Mouse (Mus musculus) limb, embryonic 11.5 days (tissue): Measurements from ENCODE around the gene Ccl7. TPM values are rescaled to one million over a fixed set of nuclear protein-coding genes. Genes with fewer than 3 reads are reported as not detected.

Source experiments
- ATAC-seq: fragments of 200-750 bp; cut with Nextera tagmentation; 2 replicates; pipeline ENCODE4 v1.8.0; 2017; ENCODE audit warnings: low read depth; ENCODE audit not compliant: insufficient number of reproducible peaks, low FRiP score, low TSS enrichment
- DNase-seq: peaks from one replicate; pipeline ENCODE4 v3.0.0-alpha.2; 2015; ENCODE audit warnings: low spot score
- H3K27ac ChIP-seq: fragments of 300-500 bp; sonication (generic); replicated peaks from 2 replicates; pipeline ENCODE4 v1.5.1; 2014; ENCODE audit warnings: low read depth, mild to moderate bottlenecking, low read length
- H3K27me3 ChIP-seq: fragments of 300-500 bp; sonication (generic); 2 replicates; pipeline ENCODE4 v1.6.1; 2014; ENCODE audit warnings: mild to moderate bottlenecking, low read length, mixed read lengths; ENCODE audit not compliant: control insufficient read depth, insufficient read depth
- H3K36me3 ChIP-seq: fragments of 300-500 bp; sonication (generic); 2 replicates; pipeline ENCODE4 v1.6.1; 2014; ENCODE audit warnings: mild to moderate bottlenecking, low read length, moderate library complexity, mixed read lengths; ENCODE audit not compliant: control insufficient read depth, insufficient read depth
- H3K4me1 ChIP-seq: fragments of 300-500 bp; sonication (generic); 2 replicates; pipeline ENCODE4 v1.6.1; 2014; ENCODE audit warnings: low read length, mixed read lengths; ENCODE audit not compliant: control insufficient read depth, insufficient read depth
- H3K4me2 ChIP-seq: fragments of 300-500 bp; sonication (generic); 2 replicates; pipeline ENCODE4 v1.6.1; 2014; ENCODE audit warnings: low read depth, mild to moderate bottlenecking, moderate library complexity; ENCODE audit not compliant: severe bottlenecking
- H3K4me3 ChIP-seq: fragments of 300-500 bp; sonication (generic); 2 replicates; pipeline ENCODE4 v1.5.1; 2014; ENCODE audit warnings: low read depth, low read length
- H3K9ac ChIP-seq: fragments of 300-500 bp; sonication (generic); 2 replicates; pipeline ENCODE4 v1.6.1; 2014; ENCODE audit warnings: mild to moderate bottlenecking, low read length
- H3K9me3 ChIP-seq: fragments of 300-500 bp; sonication (generic); 2 replicates; pipeline ENCODE4 v1.6.1; 2016; ENCODE audit warnings: low read length; ENCODE audit not compliant: control insufficient read depth
- WGBS: fragments of 180-500 bp; shearing (Covaris S2); extraction: QIAGEN DNeasy Blood & Tissue Kit; methylation state at CpG from one replicate; pipeline ENCODE4 v1.1.7; 2014; 5-methylcytosine and 5-hydroxymethylcytosine counted together
- polyA plus RNA-seq: library from polyadenylated mRNA; unstranded; fragments of >200 nt; fragmentation: Nextera tagmentation; extraction: Ambion mirVana; gene quantifications from 2 replicates; pipeline ENCODE4 v1.2.1, GENCODE M21; 2014

The Ccl7 gene
- polyA plus RNA-seq, 1 experiment from 2014 or later, result not detected

DNA sequence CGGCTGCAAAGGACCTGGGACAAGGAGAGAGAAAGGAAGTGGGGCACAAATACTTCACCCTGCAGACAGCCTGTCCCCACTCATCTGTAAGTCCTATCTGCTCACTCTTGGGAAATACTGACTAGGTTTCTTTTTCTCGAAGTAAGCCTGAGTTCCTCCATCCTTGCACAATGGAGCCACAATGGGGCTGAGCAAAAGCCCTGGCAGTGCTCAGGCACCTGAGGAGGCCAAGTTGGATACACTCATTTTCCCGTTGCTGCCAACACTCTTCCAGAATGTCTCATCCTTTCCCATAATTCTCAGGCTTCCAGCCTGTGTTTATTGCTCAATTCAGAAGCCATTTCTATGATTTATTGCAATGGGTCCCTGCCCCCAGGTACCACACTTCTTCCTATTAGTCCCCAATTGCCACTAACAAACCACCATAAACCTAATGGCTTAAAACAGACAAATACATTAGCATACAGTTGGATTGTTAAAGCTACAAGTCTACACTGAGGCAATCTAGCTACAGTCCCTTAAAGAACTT, 6.3 kb upstream of the Ccl7 start:
- DNase-seq, result no peak
- WGBS, result 71% methylated on average over 3 of the region's 3 CpGs

DNA sequence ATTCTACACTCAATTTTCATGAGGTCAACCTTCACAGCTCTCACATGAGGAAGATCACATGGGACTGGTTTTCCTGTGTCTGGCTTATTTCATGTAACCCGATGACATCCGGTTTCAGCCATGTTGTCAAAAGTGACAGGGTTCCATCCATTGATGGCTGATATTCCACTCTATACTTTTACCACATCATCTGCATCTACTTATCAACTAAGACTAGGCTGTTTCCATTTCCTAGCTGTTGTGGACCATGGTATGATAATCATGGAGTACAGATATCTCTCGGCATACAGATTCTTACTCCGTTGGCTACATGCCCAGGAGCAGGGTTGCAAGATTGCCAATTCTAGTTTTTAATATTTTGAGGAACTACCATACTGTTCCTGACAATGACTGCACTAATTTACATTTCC, 3.8 kb upstream of the Ccl7 start:
- H3K4me1 ChIP-seq, result no peaks in the 10 kb centered on the region
- no peak overlapping the region for H3K4me3 ChIP-seq
- 96% methylated on average over 4 of the region's 4 CpGs for WGBS
- no peak overlapping the region for H3K9ac ChIP-seq
- no peak overlapping the region for H3K27ac ChIP-seq
- ATAC-seq (no peak), DNase-seq (no peak)
- H3K9me3 ChIP-seq, result no peaks in the 10 kb centered on the region
- H3K27me3 ChIP-seq, result no peaks in the 10 kb centered on the region
- no peak overlapping the region for H3K4me2 ChIP-seq
- no peaks in the 10 kb centered on the region for H3K36me3 ChIP-seq

More for the DNA sequence above, 6.3 kb upstream of the Ccl7 start:
- Histone ChIP-seq H3K9ac (no peak overlapping the region), H3K27ac (no peak overlapping the region), H3K4me3 (no peak overlapping the region), H3K4me2 (no peak overlapping the region), H3K4me1 (no peaks in the 10 kb centered on the region), H3K27me3 (no peaks in the 10 kb centered on the region), H3K36me3 (no peaks in the 10 kb centered on the region), H3K9me3 (no peaks in the 10 kb centered on the region)
- no peak for ATAC-seq

DNA sequence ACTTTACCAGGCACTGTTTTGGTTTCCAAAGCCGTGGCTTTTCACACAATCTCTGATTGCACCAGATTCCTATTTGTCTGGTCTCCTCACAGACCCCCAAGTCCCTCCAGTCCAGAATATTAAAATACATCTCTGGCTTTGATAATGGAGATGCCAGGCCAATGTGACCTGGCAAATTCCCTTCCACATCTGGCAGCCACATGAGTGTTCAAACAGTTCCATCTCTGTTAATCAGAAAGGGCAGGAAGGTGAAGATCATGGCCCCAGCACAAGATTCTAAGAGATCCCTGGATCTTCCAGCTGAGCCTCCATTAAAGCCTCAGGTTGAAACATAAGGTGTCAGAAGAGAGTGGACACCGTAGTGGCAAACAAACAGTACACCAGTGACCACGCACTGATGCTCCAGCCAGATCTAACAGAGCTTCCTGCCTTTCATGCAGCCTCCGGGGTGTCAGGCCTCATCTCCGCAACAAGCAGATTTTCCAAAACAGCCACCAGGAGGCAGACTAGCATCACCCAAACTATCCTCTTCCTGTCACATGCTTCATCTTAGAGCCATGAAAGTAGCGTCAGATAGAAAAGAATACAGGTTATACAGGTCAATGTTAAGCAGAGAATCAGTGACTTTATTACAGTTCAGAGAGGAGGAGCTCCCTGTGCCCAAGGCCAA, 2.4 kb downstream of the Ccl7 start:
- Histone ChIP-seq H3K27ac (no peak overlapping the region), H3K4me2 (no peak overlapping the region), H3K36me3 (no peaks in the 10 kb centered on the region), H3K9ac (no peak overlapping the region), H3K4me3 (no peak overlapping the region), H3K27me3 (no peaks in the 10 kb centered on the region), H3K4me1 (no peaks in the 10 kb centered on the region), H3K9me3 (no peaks in the 10 kb centered on the region)
- 17% methylated on average over 6 of the region's 6 CpGs for WGBS
- ATAC-seq, result no peak
- DNase-seq, result peak; percentile 66

DNA sequence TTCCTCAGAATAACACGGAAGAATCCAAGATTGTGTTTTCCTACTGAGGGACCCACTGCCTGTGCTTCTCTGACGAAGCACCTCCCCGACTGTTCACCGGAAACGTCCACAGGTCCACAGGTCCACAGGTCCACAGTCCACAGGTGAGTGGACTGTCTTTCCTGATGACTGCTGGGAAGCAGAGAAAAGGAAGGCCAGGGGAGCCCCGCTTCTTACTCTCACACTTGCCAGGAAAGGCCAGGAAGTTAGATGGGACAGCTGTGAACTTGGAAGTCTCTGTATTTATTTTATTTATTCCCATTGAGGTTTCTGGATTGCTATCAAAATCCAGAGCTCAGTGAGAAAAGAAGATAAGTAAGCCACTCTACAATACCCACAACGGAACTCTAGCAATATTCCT, 8.3 kb downstream of the Ccl7 start:
- Histone ChIP-seq H3K9me3 (no peaks in the 10 kb centered on the region), H3K9ac (no peak overlapping the region), H3K4me3 (no peak overlapping the region), H3K27ac (no peak overlapping the region), H3K27me3 (no peaks in the 10 kb centered on the region), H3K4me2 (no peak overlapping the region), H3K36me3 (no peaks in the 10 kb centered on the region), H3K4me1 (no peaks in the 10 kb centered on the region)
- 92% methylated on average over 7 of the region's 7 CpGs for WGBS
- no peak for ATAC-seq
- no peak for DNase-seq

DNA sequence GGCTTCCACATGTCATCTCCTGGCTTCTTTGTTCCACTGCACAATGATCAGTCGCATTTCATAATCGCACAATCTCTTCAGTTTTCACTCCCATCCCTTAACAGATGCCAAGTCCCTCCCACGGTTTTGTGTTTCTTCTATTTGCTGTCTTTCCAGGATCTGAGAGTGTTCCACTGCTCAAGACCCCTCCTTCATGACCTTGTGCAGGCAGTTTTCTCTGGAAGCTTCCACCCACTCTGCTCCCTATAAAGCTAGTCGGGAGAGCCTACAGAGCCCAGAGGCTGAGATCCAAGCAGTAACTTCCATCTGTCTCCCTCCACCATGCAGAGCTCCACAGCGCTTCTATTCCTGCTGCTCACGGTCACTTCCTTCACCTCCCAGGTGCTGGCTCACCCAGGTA, 12.1 kb downstream of the Ccl7 start, which contains the start of gene Ccl11:
Gene Ccl11, plus strand, starts transcription at position 178 of the 400 bp plus-strand sequence.
- ATAC-seq, result no peak
- Histone ChIP-seq H3K9me3 (no peaks in the 10 kb centered on the region), H3K4me3 (no peak within 1 kb of the TSS), H3K9ac (no peak within 1 kb of the TSS), H3K36me3 (no peaks in the 10 kb centered on the region), H3K27me3 (no peaks in the 10 kb centered on the region), H3K27ac (no peak within 1 kb of the TSS), H3K4me1 (no peaks in the 10 kb centered on the region), H3K4me2 (no peak within 1 kb of the TSS)
- DNase-seq, result no peak
- 80% methylated on average over 6 of the region's 6 CpGs for WGBS

DNA sequence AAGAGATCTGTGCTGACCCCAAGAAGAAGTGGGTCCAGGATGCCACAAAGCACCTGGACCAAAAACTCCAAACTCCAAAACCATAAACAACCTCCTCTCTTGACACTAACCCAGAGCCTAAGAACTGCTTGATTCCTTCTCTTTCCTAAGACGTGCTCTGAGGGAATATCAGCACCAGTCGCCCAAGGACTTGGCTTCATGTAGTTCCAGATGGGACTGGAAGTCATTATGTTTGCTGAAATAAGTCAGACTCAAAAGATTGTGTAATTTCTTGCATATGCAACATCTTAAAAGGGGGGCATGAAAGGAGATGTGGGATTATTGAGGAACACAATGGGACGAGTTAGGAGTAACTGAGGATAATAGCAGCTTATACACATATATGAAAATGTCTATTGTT, 16.7 kb downstream of the Ccl7 start:
- no peaks in the 10 kb centered on the region for H3K27me3 ChIP-seq

DNA sequence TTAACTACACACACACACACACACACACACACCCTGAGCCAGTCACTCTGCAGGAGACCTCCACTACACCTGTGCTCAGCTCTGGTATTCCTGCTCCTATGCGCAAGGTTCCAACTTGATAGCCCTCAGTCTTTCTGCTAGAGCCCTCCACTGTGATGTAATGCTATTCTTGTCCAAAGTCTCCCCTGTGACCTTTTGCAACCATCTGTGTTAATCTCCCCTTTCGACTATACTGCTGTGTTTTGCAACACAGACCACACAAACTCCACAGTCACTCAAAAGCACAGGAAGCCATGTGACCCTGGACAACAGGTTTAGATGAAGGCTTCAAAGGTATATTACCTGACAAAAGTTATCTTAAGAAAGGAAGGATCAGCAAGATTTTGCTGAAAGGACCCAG, 17.9 kb downstream of the Ccl7 start:
- no peaks in the 10 kb centered on the region for H3K27me3 ChIP-seq
- DNase-seq, result no peak
- H3K9me3 ChIP-seq, result no peaks in the 10 kb centered on the region
- WGBS, result 81% methylated on average over 2 of the region's 2 CpGs
- H3K9ac ChIP-seq, result no peak overlapping the region
- H3K4me2 ChIP-seq, result no peak overlapping the region
- no peak for ATAC-seq
- no peak overlapping the region for H3K27ac ChIP-seq
- H3K4me1 ChIP-seq, result no peaks in the 10 kb centered on the region
- no peak overlapping the region for H3K4me3 ChIP-seq
- no peaks in the 10 kb centered on the region for H3K36me3 ChIP-seq

More for the DNA sequence above, 16.7 kb downstream of the Ccl7 start:
- no peak overlapping the region for H3K27ac ChIP-seq
- H3K9ac ChIP-seq, result no peak overlapping the region
- no peaks in the 10 kb centered on the region for H3K4me1 ChIP-seq
- H3K9me3 ChIP-seq, result no peaks in the 10 kb centered on the region
- WGBS, result 75% methylated on average over 3 of the region's 3 CpGs
- no peak overlapping the region for H3K4me3 ChIP-seq
- DNase-seq, result no peak
- H3K36me3 ChIP-seq, result no peaks in the 10 kb centered on the region
- no peak for ATAC-seq
- H3K4me2 ChIP-seq, result no peak overlapping the region

DNA sequence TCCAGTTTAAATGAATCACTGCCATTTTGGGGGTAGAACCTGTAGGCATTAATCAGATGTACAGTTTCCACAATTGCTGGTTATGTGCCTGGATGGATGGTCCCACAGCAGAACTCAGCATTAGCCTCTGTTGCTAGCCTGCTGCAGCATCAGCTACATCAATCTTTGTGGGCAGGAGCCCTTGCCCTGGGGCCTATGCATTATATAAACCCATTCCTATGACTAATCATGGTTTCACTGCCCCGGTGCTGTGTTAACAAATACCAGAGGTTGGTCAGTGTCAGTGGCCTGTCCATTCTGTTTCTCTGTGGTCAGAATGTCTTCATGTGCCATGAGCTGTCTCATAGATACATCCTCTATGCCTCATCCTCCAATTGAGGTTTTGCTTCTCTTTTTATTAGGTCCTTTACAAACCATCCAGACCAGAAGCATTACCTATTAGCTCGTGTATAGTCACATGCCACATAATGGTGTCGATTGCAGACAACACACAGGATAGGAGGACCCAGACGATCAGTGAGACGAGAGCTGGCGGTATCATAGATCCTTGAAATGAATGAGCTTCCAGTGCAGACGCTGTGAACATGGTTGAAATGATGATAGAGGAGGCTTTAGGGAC, 21.6 kb downstream of the Ccl7 start:
- Histone ChIP-seq H3K9ac (no peak overlapping the region), H3K27ac (no peak overlapping the region), H3K4me2 (no peak overlapping the region), H3K36me3 (no peaks in the 10 kb centered on the region), H3K4me3 (no peak overlapping the region), H3K27me3 (no peaks in the 10 kb centered on the region), H3K4me1 (no peaks in the 10 kb centered on the region), H3K9me3 (no peaks in the 10 kb centered on the region)
- WGBS, result 84% methylated on average over 7 of the region's 7 CpGs
- no peak for DNase-seq
- ATAC-seq, result no peak
